Mouse (Mus musculus) forebrain, embryonic 13.5 days (tissue): Measurements from ENCODE around the gene Klk11. TPM values are rescaled to one million over a fixed set of nuclear protein-coding genes. Genes with fewer than 3 reads are reported as not detected.

Experiments
- ATAC-seq: fragments of 200-750 bp; cut with Nextera tagmentation; 2 replicates; pipeline ENCODE4 v1.8.0; 2017
- H3K27ac ChIP-seq: fragments of 300-500 bp; sonication (generic); 2 replicates; pipeline ENCODE4 v1.5.1; 2015; ENCODE audit warnings: inconsistent platforms, mild to moderate bottlenecking, moderate library complexity
- H3K27me3 ChIP-seq: fragments of 300-500 bp; sonication (generic); 2 replicates; pipeline ENCODE4 v1.6.1; 2015; ENCODE audit warnings: mild to moderate bottlenecking, inconsistent platforms
- H3K36me3 ChIP-seq: fragments of 300-500 bp; sonication (generic); 2 replicates; pipeline ENCODE4 v1.6.1; 2015; ENCODE audit warnings: mild to moderate bottlenecking, inconsistent platforms; ENCODE audit not compliant: poor library complexity, severe bottlenecking
- H3K4me1 ChIP-seq: fragments of 300-500 bp; sonication (generic); 2 replicates; pipeline ENCODE4 v1.6.1; 2015; ENCODE audit warnings: inconsistent platforms
- H3K4me2 ChIP-seq: fragments of 300-500 bp; sonication (generic); 2 replicates; pipeline ENCODE4 v1.6.1; 2015; ENCODE audit warnings: inconsistent platforms, mild to moderate bottlenecking, moderate library complexity
- H3K4me3 ChIP-seq: fragments of 300-500 bp; sonication (generic); 2 replicates; pipeline ENCODE4 v1.5.1; 2015; ENCODE audit warnings: mild to moderate bottlenecking, inconsistent platforms
- H3K9ac ChIP-seq: fragments of 300-500 bp; sonication (generic); 2 replicates; pipeline ENCODE4 v1.6.1; 2015; ENCODE audit warnings: mild to moderate bottlenecking, inconsistent platforms
- H3K9me3 ChIP-seq: fragments of 300-500 bp; sonication (generic); replicated peaks from 2 replicates; pipeline ENCODE4 v1.6.1; 2016; ENCODE audit warnings: inconsistent platforms
- WGBS: fragments of 180-500 bp; shearing (Covaris S2); methylation state at CpG from one replicate; pipeline ENCODE4 v1.1.7; 2015; 5-methylcytosine and 5-hydroxymethylcytosine counted together
- polyA plus RNA-seq: library from polyadenylated mRNA; unstranded; fragments of >200 nt; fragmentation: Nextera tagmentation; extraction: Ambion mirVana; gene quantifications from 2 replicates; pipeline ENCODE4 v1.2.1, GENCODE M21; 2015

The Klk11 gene
- polyA plus RNA-seq, 1 experiment from 2014 or later: not detected

DNA sequence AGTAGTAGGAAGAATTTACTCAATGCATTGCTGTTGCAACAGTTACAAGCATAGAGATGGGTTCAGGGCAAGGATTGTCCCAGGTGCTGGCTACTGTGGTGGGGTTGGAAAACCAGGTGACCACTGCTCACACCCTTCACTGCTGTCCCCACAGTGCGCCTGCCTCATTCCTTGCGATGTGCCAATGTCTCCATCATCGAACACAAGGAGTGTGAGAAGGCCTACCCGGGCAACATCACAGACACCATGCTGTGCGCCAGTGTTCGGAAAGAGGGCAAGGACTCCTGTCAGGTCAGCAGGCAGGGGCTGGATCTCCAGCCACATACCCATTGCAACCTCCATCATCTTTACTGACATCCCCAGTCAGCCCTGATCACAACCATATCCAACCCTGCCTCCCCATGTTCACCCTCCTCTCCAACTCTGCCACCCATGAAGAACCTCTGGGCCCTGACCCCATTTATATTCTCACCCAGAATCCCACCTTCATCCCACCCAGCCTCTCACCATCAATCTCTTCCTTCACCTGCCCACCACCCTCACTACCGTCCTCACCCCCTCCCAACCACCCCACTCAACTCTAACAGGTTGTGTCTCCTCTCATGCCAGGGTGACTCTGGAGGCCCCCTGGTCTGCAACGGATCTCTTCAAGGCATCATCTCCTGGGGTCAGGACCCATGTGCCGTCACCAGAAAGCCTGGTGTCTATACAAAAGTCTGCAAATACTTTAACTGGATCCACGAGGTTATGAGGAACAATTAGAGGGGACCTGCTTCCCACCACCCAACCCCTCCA, 4.0 kb downstream of the Klk11 start:
- Histone ChIP-seq H3K9me3 (no peaks in the 10 kb centered on the region), H3K27me3 (peaks cover 3% of the 10 kb centered on the region), H3K4me3 (no peak overlapping the region), H3K27ac (no peak overlapping the region), H3K4me1 (no peaks in the 10 kb centered on the region), H3K9ac (no peak overlapping the region), H3K4me2 (no peak overlapping the region), H3K36me3 (no peaks in the 10 kb centered on the region)
- WGBS: 91% methylated on average over 10 of the region's 10 CpGs
- no peak for ATAC-seq

DNA sequence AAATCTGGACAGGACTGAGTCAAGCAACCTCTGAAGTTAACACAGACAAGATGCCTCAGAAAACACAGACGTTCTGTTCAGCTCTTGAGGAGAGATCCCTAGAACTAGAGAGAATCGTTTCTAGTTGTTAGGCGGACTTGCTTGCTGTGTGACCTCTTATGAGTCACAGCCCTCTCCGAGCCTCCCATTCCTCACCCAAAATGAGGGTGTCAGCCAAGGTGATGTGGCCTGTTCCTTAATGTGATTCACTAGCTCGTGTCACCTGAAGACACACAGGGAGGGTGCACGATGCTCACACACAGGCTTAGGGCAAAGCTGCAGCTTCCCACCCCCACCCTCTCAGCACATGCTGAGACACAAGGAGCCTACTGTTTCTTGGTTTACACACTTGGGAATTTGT, 5.8 kb downstream of the Klk11 start:
- H3K36me3 ChIP-seq: no peaks in the 10 kb centered on the region
- no peak overlapping the region for H3K4me3 ChIP-seq

DNA sequence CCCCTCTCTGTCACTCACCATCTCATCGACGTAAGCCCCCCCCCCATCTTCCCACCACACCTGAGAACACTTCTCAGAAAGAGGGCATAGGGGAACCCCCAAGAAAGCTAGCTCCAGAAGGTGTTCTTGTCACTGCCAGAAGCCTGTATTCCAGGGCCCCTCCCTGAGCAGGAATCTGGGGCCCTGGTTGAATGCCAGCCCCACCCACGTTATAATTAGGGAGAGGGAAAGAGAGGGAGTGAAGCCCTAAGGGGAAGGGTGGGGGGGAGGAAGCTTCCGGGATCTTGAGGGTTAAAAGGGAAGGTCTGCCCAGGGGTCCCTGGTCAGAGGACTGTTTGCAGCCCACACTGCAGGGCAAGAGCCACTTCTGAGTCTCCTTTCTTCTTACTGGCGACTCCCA, 6.3 kb downstream of the Klk11 start, which contains the start of gene Klk10:
Klk10 (plus strand) TSS at position 290 of the 400 bp plus-strand sequence.
- no peak within 1 kb of the TSS for H3K4me2 ChIP-seq
- H3K4me1 ChIP-seq: no peaks in the 10 kb centered on the region
- H3K27ac ChIP-seq: no peak within 1 kb of the TSS
- no peak within 1 kb of the TSS for H3K9ac ChIP-seq
- H3K9me3 ChIP-seq: no peaks in the 10 kb centered on the region
- WGBS: 61% methylated on average over 5 of the region's 5 CpGs
- no peaks in the 10 kb centered on the region for H3K36me3 ChIP-seq
- ATAC-seq: no peak
- peaks cover 9% of the 10 kb centered on the region for H3K27me3 ChIP-seq
- no peak within 1 kb of the TSS for H3K4me3 ChIP-seq

More for the DNA sequence above, 5.8 kb downstream of the Klk11 start:
- 77% methylated on average over 6 of the region's 6 CpGs for WGBS
- no peaks in the 10 kb centered on the region for H3K4me1 ChIP-seq
- H3K27ac ChIP-seq: no peak overlapping the region
- no peak overlapping the region for H3K4me2 ChIP-seq
- ATAC-seq: no peak
- H3K27me3 ChIP-seq: peaks cover 9% of the 10 kb centered on the region
- no peak overlapping the region for H3K9ac ChIP-seq
- no peaks in the 10 kb centered on the region for H3K9me3 ChIP-seq

GRCm38 (mm10) chr7:43781541-43781940, 7.1 kb downstream of the Klk11 start:
- H3K4me1 ChIP-seq: no peaks in the 10 kb centered on the region
- no peaks in the 10 kb centered on the region for H3K36me3 ChIP-seq
- no peak overlapping the region for H3K4me3 ChIP-seq
- no peak for ATAC-seq
- WGBS: 88% methylated on average over 9 of the region's 11 CpGs
- H3K9me3 ChIP-seq: no peaks in the 10 kb centered on the region
- H3K27me3 ChIP-seq: peaks cover 9% of the 10 kb centered on the region
- no peak overlapping the region for H3K4me2 ChIP-seq
- H3K27ac ChIP-seq: no peak overlapping the region
- no peak overlapping the region for H3K9ac ChIP-seq

GRCm38 (mm10) chr7:43782275-43783265, 8.2 kb downstream of the Klk11 start:
- Histone ChIP-seq H3K27me3 (peaks cover 9% of the 10 kb centered on the region), H3K9me3 (no peaks in the 10 kb centered on the region), H3K36me3 (no peaks in the 10 kb centered on the region), H3K27ac (no peak overlapping the region), H3K9ac (peak overlapping the region; percentile 46), H3K4me3 (peak overlapping the region; percentile 27), H3K4me1 (no peaks in the 10 kb centered on the region), H3K4me2 (peak overlapping the region; percentile 64)
- 6% methylated on average over 36 of the region's 36 CpGs for whole genome bisulfite sequencing
- peak; percentile 88 for ATAC-seq

- 83% methylated on average over 1 of the region's 1 CpGs for WGBS
- H3K9ac ChIP-seq: no peak overlapping the region
- no peak overlapping the region for H3K4me3 ChIP-seq
- peaks cover 9% of the 10 kb centered on the region for H3K27me3 ChIP-seq
- H3K36me3 ChIP-seq: no peaks in the 10 kb centered on the region
- no peaks in the 10 kb centered on the region for H3K4me1 ChIP-seq
- no peak overlapping the region for H3K4me2 ChIP-seq
- ATAC-seq: no peak
- no peak overlapping the region for H3K27ac ChIP-seq
- no peaks in the 10 kb centered on the region for H3K9me3 ChIP-seq
These were observed 10.9 kb downstream of the Klk11 start for GRCm38 (mm10) chr7:43785286-43785685.

GRCm38 (mm10) chr7:43788096-43788495, 13.7 kb downstream of the Klk11 start:
- WGBS: 75% methylated on average over 3 of the region's 3 CpGs
- ATAC-seq: no peak
- no peaks in the 10 kb centered on the region for H3K9me3 ChIP-seq

DNA sequence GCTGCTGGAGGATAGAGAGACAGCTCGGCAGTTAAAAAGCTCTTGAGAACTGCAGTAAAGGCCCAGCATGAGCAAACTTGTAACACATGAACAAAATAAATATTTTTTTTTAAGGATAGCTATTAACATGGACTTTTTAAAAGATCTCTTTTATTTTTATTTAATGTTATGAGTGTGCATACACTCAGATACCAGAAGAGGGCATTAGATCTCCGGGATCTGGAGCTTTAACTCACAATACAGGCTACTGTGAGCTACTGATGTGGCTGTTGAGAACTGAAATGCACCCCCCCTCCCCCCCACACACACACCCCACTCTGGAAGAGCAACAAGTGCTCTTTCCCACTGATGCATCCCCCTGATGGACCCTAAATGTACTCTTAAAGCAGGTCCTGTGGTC, 14.9 kb downstream of the Klk11 start:
- Histone ChIP-seq H3K4me2 (no peak overlapping the region), H3K4me1 (no peaks in the 10 kb centered on the region), H3K4me3 (no peak overlapping the region), H3K36me3 (no peaks in the 10 kb centered on the region), H3K9me3 (no peaks in the 10 kb centered on the region), H3K27me3 (no peaks in the 10 kb centered on the region), H3K27ac (no peak overlapping the region), H3K9ac (no peak overlapping the region)
- no peak for ATAC-seq
- WGBS: 76% methylated on average over 2 of the region's 2 CpGs

More at GRCm38 (mm10) chr7:43788096-43788495, 13.7 kb downstream of the Klk11 start:
- Histone ChIP-seq H3K4me1 (no peaks in the 10 kb centered on the region), H3K27me3 (peaks cover 8% of the 10 kb centered on the region), H3K4me3 (no peak overlapping the region), H3K27ac (no peak overlapping the region), H3K4me2 (no peak overlapping the region), H3K36me3 (no peaks in the 10 kb centered on the region), H3K9ac (no peak overlapping the region)

- no peak within 1 kb of the TSS for H3K4me3 ChIP-seq
- WGBS: 84% methylated on average over 7 of the region's 7 CpGs
- H3K27ac ChIP-seq: no peak within 1 kb of the TSS
- H3K9ac ChIP-seq: no peak within 1 kb of the TSS
- no peaks in the 10 kb centered on the region for H3K9me3 ChIP-seq
- H3K4me1 ChIP-seq: peaks cover 6% of the 10 kb centered on the region; the same call in 1 of the 2 replicates
- no peak for ATAC-seq
- H3K4me2 ChIP-seq: no peak within 1 kb of the TSS
- no peaks in the 10 kb centered on the region for H3K36me3 ChIP-seq
- peaks cover 17% of the 10 kb centered on the region for H3K27me3 ChIP-seq
These were observed 17.2 kb downstream of the Klk11 start, which contains the start of gene Klk9 for GRCm38 (mm10) chr7:43791591-43791990. Gene Klk9 (plus strand): TSS chr7:43791891.

DNA sequence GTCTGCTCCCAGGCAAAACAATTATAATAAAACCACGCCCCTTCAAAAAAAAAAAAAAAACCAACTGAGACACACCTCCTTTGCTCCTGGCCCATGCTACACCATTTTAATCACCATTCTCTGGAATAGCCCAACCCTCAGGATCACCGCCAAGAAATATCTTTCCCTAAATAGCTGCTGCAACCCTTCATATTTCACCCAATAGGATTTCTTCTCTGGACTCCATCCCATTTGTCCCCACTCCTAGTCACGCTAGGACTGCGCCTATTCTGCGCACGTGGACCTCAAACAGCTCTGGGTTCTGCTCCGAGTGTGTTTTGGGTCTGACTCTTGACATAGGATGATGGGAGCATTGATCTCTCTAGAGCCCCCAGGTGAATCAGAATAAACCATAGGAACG, 22.0 kb downstream of the Klk11 start:
- peaks cover 11% of the 10 kb centered on the region for H3K4me1 ChIP-seq
- no peak overlapping the region for H3K27ac ChIP-seq
- H3K4me3 ChIP-seq: peak overlapping the region; percentile 47
- no peaks in the 10 kb centered on the region for H3K36me3 ChIP-seq
- no peak overlapping the region for H3K9ac ChIP-seq
- no peaks in the 10 kb centered on the region for H3K9me3 ChIP-seq
- ATAC-seq: no peak
- WGBS: 4% methylated on average over 8 of the region's 8 CpGs
- H3K4me2 ChIP-seq: peak overlapping the region; percentile 78
- peaks cover 41% of the 10 kb centered on the region for H3K27me3 ChIP-seq

GRCm38 (mm10) chr7:43797333-43797769, 22.9 kb downstream of the Klk11 start, which contains the start of gene Klk8:
Gene Klk8 (plus strand): TSS chr7:43797577.
- peaks cover 41% of the 10 kb centered on the region for H3K27me3 ChIP-seq
- peaks cover 11% of the 10 kb centered on the region for H3K4me1 ChIP-seq
- H3K4me3 ChIP-seq: peak within 1 kb of the TSS; percentile 47
- 0% methylated on average over 28 of the region's 28 CpGs for WGBS
- H3K4me2 ChIP-seq: peak within 1 kb of the TSS; percentile 78
- H3K27ac ChIP-seq: no peak within 1 kb of the TSS
- H3K9ac ChIP-seq: peak within 1 kb of the TSS; percentile 57
- no peaks in the 10 kb centered on the region for H3K9me3 ChIP-seq
- H3K36me3 ChIP-seq: no peaks in the 10 kb centered on the region
- ATAC-seq: peak; percentile 51; the same call in 1 of the 2 replicates
